Mouse (Mus musculus): ENCODE results near the gene Nxf1.

GRCm38 (mm10) chr19:8773409-8773808, 16.5 kb downstream of the Nxf1 start:
- TF ChIP-seq CTCF (IDR thresholded peaks at IDR 0.05 in 2 of 3, conservative IDR thresholded peaks at IDR 0.05 in 1 of 3; ENCODE audit: control insufficient read depth in 1 of 3, insufficient read depth in 1 of 3, low read depth in 2 of 3, low read length in 3 of 3, poor library complexity in 1 of 3, severe bottlenecking in 1 of 3) (no peak), BHLHE40 (IDR thresholded peaks at IDR 0.05; ENCODE audit: borderline replicate concordance, low read depth, low read length) (no peak), TCF12 (IDR thresholded peaks at IDR 0.05; ENCODE audit: low read depth, low read length) (no peak)

All from MEL (cell line).